ENCODE assay signal across 8 mouse cellular contexts in genomic region chr7:66179120-66179581, GRCm38 (mm10).
DNase-seq lines count a peak whose midpoint lies in the region; ATAC-seq and TF ChIP-seq lines count a peak whose summit lies in the region.

No protein-coding gene starts in this region.

- H3K4me2 ChIP-seq in kidney, embryonic 16.5 days (replicated peaks; ENCODE audit: low read depth, low read length) = no peak overlapping the region
- no peak overlapping the region for H3K4me2 ChIP-seq in stomach, postnatal 0 days (replicated peaks; ENCODE audit: low read depth)

- DNase-seq in kidney, adult 11 months = no peak
- peak; percentile 25 for DNase-seq in ZHBTc4 (ENCODE audit: low read depth, low spot score)
- DNase-seq in frontal cortex, postnatal 36 days (ENCODE audit: low spot score in 2 of 2) = peak; percentile 21 to 55
- DNase-seq in layer of hippocampus, postnatal 10 days (ENCODE audit: low spot score in 2 of 2) = peak; percentile 52 to 61
- DNase-seq in stomach, postnatal 0 days (ENCODE audit: low spot score) = no peak
- DNase-seq in spleen, adult 12 weeks (ENCODE audit: low spot score) = no peak

- 30% methylated on average over 10 of the region's 10 CpGs for WGBS in kidney, embryonic 16.5 days
- 51% methylated on average over 10 of the region's 10 CpGs for WGBS in stomach, postnatal 0 days

- no peak overlapping the region for H3K27ac ChIP-seq in kidney, embryonic 16.5 days (ENCODE audit: low read length)
- H3K27ac ChIP-seq in stomach, postnatal 0 days (replicated peaks) = no peak overlapping the region

- no peak overlapping the region for H3K4me3 ChIP-seq in kidney, embryonic 16.5 days (ENCODE audit: low read length)
- H3K4me3 ChIP-seq in stomach, postnatal 0 days (ENCODE audit: low read depth, low read length) = no peak overlapping the region

- no peak for TF ChIP-seq CTCF in stomach, postnatal 0 days (IDR thresholded peaks at IDR 0.05; ENCODE audit: low read depth)

- peaks cover 10% of the 10 kb centered on the region for H3K4me1 ChIP-seq in kidney, embryonic 16.5 days (ENCODE audit: insufficient read depth, low read length)
- no peaks in the 10 kb centered on the region for H3K4me1 ChIP-seq in stomach, postnatal 0 days (replicated peaks; ENCODE audit: control insufficient read depth, insufficient read depth)

- no peaks in the 10 kb centered on the region for H3K9me3 ChIP-seq in kidney, embryonic 16.5 days (ENCODE audit: low read length)
- H3K9me3 ChIP-seq in stomach, postnatal 0 days (ENCODE audit: control insufficient read depth, low read length) = no peaks in the 10 kb centered on the region

- H3K9ac ChIP-seq in kidney, embryonic 16.5 days (replicated peaks; ENCODE audit: low read length) = no peak overlapping the region
- no peak overlapping the region for H3K9ac ChIP-seq in stomach, postnatal 0 days (ENCODE audit: low read length)

- peak; percentile 78 for ATAC-seq in kidney, embryonic 16.5 days (ENCODE audit: low FRiP score, low TSS enrichment)
- peak; percentile 50 for ATAC-seq in megakaryocyte, adult 5-6 weeks (ENCODE audit: poor library complexity, severe bottlenecking)
- no peak for ATAC-seq in stomach, postnatal 0 days (ENCODE audit: low FRiP score, low TSS enrichment)

- H3K27me3 ChIP-seq in kidney, embryonic 16.5 days (ENCODE audit: insufficient read depth, low read length) = no peaks in the 10 kb centered on the region
- H3K27me3 ChIP-seq in stomach, postnatal 0 days (ENCODE audit: control insufficient read depth, insufficient read depth, low read length) = no peaks in the 10 kb centered on the region

- H3K36me3 ChIP-seq in kidney, embryonic 16.5 days (ENCODE audit: insufficient read depth, low read length) = peaks cover 6% of the 10 kb centered on the region
- no peaks in the 10 kb centered on the region; the same call in none of the 2 replicates for H3K36me3 ChIP-seq in stomach, postnatal 0 days (ENCODE audit: control insufficient read depth, insufficient read depth, low read length)

- no peak for TF ChIP-seq EP300 in stomach, postnatal 0 days (optimal IDR thresholded peaks at IDR 0.05)

Comparison
In these comparisons a context has a peak if more than half of its experiments do, and no peak if none do; other contexts are left out.
1. DNase-seq: peak in ZHBTc4 (single experiment), frontal cortex, postnatal 36 days (2 of 2) and layer of hippocampus, postnatal 10 days (2 of 2); none in kidney, adult 11 months (single experiment), stomach, postnatal 0 days (single experiment) and spleen, adult 12 weeks (single experiment).